Mouse (Mus musculus) cerebellum, adult 11-12 months (tissue): Measurements from ENCODE around the gene Prps2.
"Not testable (repeated sequence)": the region's sequence is repeated elsewhere in the genome, so short reads cannot be mapped to it uniquely, and the experiment has no call there.

ENCODE experiments used
- DNase-seq: peaks from one replicate; pipeline ENCODE4 v3.0.0; 2022

Prps2 gene

DNA sequence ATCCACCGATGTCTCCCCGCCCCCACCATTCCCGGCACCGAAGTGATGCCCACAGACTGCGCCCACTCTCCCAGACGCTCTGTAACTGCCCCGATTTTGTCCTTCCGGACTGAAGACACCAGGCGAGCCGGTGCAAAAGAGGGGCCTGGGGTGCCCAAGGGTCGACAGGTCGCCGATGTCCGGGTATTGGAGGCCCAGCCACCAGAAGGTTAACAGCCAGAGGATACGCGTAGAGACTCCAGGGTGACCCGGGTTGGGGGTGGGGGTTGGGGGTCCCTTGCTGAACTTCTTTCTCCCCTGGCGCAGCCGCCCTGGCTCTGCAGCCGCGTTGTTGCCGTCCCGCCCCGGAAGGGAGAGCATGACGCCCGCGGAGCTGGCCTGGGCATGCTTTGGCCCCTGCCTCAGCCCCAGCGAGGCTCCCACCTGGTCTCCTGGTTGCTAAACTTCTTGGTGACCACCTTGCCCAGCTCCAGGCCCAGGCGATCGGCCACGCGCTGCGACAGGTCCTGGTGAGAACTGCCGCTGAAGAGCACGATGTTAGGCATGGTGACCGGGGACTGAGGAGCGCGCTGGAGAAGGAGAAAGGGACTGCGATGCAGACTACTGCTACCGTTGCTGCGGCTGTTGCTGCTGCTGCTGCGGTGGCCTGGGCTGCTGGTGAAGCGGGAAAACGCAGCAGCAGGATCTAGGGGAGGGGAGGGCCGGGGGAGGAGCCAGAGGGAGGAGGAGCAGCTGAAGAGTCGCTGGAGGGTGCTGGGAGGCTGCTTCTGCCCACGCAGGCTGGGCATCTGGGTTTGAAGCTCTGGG, at the start of gene Prps2:
Prps2 (minus strand) TSS at position 703 of the 807 bp plus-strand sequence.
- DNase-seq: peak; percentile 2

DNA sequence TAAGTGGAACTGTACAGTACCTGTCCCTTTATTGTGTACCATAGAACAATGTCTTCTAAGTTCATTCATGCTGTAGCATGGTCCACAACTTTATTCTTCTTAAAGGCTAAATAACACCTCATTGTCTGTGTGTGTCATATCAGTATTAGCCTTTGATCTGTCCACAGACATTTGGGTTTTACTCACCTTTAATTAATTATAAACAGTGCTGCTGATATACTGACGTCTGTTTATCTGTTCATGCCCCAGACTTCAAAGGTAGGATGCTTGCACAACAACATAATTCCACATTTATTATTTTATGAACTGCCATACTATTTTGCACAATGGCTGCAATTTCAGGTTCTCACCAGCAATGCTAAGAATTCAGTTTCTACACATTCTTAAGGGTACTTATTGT, 35.1 kb upstream of the Prps2 start:
- DNase-seq: no peak

DNA sequence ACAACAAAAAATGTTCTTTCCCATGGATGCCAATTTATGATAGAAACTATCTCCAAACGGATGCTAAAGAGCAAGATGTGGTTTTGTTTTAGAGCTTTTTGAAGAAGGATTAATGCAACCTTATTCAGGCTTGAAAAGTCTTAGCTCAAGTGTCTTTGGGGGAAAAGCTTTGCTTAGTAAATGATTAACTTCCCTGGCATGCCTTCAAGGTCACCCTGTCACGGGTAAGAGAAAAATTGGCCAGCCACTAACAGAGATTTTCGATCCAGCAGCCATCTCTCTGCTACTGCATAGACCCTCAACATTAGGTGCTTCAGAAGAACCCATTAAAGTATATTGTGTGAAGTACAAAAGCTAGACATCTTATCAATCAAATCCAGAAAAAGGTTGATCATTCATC, 12.4 kb upstream of the Prps2 start:
- DNase-seq: no peak

DNA sequence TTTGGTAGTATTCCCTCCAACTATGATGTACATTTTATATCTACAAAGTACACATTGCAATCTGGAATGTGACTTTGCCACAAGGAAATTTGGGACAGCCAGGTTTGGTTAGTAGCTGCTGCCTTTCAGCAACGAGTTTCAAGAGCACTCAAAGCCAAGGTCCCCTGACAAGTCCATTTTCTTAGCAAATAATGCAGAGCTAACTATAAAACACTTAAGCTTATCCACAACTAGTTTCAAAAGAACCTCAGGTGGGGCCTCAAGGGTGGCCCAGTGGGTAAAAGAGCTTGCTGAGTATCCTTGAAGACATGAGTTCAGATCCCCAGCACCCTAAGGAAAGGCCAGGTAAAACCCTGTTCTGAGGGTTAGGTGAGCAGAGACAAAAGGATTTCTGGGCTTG, 4.1 kb upstream of the Prps2 start:
- DNase-seq: no peak

DNA sequence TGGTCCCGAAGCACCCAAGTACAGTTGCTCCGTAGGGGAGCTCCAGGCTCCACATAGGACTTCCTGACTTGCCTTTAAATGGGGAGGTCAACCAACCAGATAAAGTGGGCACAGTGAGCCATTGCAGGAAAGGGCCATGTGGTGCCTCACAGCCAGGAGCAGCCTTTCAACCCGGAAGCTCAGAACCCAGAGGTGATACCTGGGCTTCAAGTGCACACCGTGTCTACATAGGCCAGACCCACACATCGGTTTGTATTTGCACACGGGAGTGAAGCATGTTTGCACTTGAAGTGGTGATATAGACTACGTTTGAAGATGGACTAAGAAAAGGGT, 271 bp upstream of the Prps2 start:
- DNase-seq: no peak

DNA sequence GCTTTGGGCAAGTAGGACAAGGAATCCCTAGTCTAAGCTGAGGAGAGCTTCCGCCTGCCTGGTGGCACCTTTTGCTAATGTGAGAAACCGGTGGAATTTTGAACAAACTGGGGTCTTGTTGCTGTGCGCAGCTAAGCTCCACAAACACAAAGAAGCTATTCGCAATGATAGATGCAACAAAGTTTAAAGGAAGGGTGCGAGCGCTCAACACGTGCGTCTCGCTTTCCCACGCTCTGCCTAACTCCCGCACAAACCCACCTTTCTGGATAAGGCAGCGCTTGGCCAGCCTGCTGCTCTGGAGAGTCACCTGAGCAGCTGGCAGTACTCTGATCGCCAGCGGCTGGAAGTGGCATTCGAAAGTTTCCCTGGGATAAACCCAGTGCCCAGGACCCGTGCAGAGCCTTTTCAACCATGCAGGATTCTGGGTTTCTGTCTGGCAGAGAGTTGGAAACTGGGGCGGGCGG, 934 bp downstream of the Prps2 start:
- DNase-seq: no peak

DNA sequence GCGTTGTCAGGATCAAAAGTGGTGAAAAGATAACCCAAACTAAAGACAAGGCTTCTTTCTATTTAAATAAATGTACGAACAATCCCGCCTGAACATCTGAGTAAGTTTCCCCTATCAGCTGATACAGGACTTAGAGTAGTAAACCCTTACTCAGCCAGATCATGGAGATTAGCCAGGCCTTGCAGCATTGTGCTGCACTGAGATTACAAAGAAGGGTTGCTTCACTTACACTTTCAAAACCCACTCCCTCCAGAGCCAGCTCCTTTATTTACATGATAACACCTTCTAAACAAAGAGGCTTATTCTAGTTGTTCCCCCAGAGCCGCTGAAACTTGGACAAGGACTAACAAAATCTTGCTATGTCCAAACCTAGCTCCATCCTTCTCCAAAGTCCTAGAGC, 2.5 kb downstream of the Prps2 start:
- no peak for DNase-seq

DNA sequence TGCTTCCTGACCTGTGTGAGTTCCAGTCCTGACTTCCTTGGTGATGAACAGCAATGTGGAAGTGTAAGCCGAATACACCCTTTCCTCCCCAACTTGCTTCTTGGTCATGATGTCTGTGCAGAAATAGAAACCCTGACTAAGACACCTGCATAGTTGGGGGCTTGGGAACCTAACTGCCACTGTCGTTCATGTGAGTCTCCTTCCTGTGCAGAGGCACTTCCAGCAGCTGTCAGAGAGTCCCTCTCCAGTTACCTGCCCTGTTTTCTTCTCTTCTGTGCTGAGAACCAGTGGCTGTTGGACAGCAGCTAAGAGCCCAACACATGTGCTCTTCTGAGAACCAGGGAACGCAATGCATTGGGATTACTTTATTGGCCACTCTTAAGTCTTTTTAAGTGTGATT, 21.3 kb downstream of the Prps2 start:
- DNase-seq: not testable (repeated sequence)

DNA sequence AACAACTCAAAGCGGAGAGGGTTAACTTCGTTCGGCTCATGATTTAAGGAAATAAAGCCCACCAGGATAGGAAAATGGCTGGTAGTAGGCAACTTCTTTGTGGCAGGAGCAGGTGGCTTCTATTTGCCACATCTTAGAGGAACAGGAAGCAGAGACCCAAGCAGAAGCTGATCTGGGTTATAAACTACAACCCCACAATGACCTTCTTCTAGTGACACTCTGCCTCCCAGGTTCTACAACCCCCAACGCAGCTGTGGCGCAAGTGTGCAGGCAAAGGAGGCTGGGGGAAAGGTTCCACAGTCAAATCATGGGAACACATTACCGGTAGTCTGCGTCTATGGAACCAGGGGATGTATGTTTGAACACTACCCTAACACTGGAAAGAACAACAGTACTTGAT, 22.8 kb downstream of the Prps2 start:
- DNase-seq: no peak

DNA sequence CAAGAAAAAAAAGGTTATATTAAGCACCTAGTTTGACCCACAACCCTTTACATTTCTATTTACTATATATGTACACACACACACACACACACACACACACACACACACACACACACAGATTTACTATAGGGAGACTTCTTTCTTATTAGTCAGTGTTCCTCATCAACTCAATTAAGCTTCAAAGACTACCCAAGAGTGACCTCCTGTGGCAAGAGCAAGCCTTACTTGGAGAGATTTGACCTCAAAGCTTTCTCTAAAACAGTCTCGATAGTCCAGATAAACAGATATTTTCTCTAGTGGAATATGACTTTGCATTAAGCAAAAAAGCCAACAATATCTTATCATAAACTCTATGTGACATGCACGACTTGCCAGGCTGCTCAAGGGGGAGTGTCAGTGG, 25.1 kb downstream of the Prps2 start:
- DNase-seq: no peak

DNA sequence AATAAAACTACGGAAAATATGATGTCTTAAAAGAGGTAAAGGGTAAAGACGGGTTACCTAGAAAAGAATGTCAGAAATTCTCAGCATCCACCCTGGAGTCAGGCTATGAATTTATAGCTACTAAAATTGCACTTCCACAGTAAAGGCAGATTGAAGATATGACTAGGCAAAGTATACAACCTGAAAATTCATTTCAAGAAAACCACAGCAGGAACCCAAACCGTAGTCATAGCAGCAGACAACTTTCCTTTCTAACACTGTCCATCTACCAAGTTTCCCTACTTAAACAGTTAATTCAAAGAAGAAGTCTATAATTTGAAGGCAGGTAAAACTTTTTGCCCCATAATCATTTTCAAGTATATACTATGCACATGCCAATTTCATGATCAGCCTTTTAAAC, 26.6 kb downstream of the Prps2 start:
- DNase-seq: no peak

DNA sequence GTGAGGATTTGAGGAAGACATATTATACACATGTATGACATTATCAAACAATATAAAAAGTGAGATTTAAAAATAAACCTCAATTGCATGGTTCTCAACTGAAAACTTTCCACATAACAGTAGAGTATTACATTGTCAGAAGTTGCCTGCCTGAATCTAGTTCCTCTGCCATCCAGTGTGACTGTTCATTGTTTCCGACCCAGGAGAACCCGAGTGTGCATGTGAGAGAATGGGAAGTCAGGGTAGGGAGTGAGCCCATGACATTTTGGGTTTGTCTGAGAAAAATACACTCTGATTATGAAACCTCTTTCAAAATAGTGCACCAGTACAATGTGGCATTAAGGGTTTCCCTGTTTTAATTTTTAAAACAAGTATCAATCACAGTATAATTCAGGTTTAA, 28.9 kb downstream of the Prps2 start:
- DNase-seq: no peak

DNA sequence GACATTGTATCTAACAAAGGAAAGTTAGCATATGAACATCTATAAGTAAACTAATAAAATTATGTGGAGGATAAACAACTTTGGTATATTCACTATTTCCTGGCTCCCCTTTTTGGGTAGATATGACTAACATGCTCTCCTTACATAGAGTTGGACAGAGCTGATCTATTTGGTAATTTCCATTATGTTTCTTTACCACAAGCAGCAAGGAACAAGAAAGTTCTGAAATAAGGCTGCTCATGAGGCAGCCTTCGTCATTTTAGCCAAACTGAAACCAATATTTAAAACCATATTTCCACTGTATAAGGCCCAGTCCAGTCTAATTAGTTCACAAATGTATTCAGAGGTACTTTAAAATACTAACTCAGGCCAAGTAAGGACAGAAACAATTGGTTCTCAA, 36.1 kb downstream of the Prps2 start:
- DNase-seq: no peak

DNA sequence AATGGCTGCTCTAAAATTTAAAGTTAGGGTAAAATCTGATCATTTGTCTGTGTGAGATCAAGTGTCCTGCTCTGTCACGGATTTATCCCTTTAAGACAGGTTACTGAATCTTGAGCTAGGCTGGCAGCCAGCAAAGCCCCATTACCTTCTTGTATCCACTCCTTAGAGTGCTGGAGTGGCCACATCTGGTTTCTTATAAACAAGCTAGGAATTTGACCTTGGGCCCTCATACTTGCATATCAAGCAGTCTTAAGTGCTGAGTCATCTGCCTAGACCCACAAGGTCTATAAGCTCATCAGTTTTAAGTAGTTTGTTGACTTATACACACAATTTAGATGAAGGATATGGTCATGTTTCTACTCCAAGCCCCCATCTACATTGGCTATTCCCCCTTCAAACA, 38.2 kb downstream of the Prps2 start:
- no peak for DNase-seq

DNA sequence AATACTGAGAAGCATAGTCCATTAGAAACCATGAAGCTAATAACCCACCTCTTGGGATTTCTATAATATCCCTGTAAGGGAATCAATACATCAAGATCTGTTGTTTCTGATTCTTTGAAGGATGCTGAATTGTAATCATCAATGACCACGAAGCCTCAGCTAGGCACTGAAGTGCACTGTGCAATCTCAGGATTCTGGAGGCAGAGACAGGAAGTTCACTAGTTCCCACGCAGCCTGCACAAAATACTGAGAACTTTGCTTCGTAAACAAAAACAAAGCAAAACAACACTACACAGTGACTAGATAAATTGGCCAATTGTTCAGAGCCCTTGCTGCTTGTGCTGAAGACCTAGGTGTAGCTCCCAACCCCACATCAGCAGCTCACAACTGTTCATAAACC, 40.7 kb downstream of the Prps2 start:
- DNase-seq: no peak

DNA sequence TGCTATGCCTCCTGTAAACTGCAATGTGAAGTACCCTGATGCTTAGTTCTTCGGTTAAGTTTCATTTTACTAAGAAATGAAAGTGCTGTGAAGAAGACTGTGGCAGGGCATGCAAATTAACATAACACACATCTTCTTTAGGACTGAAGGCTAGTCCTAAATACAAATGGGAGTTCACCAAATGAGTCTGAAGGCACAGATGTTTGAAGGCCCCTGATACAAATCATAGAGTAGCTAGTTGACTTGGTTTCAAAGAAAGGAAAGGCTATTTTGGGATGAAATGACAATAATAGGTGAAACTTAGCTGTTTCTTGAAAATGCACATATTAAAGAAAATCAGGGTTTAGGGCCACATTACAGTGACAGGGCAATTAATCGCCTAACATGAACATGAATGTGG, 42.4 kb downstream of the Prps2 start:
- no peak for DNase-seq

DNA sequence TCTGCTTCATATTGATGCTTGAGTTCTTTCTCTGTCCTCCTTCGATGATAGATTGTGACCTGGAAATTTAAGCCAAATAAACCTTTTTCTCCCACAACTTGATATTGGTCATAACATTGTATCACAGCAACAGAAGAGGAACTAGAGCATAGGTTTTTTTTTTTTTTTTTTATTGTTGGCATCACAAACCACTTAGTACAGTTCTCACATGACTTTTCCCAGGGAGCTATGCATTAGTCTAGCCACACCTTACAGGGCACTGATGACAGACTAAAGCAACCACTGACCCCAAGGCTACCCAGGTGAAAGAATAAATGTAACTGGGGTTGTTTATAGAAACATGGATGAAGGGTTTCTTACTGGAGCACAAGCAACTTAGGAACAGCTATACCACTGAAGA, 44.6 kb downstream of the Prps2 start:
- no peak for DNase-seq

DNA sequence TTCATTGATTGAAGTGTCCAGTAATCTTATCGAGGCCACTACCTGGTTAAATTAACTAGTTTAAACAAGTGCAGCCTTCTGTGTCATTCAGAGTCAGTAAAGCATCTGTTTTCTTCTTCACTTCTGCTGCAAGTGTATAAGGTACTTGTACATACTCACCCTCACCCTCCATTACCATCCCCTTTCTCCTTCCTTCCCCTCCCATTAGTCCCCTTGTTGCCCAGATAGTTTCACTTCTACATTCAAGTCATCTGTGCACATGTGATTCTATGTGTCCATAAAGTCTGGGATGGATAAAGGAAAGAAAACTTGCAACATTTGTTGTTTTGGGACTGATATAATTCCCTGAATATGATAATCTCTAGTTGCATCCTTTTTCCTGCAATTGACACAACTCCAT, 48.0 kb downstream of the Prps2 start:
- DNase-seq: no peak

DNA sequence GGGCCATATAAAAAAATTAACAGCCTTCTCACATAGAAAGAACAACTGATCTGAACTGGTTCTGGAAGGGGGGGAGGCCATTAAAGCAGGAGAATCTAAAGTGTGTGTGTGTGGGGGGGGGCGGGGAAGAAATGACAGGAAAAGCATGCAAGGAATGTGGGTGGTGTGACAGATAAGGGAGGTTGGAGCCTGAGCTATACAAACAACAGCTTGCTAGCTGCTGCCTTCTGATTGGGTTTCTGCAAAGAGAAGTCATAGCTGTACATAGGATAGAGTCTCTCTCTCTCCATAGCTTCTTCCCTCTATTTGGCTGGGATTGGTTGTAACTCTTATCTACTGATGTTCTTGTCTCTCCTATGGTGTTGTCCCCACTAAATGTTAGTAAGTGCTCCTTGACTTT, 49.9 kb downstream of the Prps2 start:
- no peak for DNase-seq

DNA sequence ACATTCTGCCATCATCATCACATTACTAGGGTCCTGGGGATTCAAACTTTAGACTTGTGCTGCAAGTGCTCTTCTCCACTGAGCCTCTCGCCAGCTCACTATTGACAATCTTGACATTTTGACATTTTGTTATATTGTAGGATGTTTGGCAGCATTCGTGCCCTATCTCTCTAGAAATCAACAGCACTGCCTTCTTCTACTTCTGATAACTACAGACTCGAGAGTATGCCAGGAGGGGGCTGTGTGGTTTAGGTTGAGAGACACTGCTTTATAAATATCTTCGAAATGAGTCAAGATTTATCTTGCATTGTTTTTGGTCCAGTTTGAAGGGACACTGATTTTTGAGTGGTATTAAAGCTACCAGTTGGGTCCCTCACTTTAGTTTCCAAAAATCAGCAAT, 51.6 kb downstream of the Prps2 start:
- DNase-seq: no peak

DNA sequence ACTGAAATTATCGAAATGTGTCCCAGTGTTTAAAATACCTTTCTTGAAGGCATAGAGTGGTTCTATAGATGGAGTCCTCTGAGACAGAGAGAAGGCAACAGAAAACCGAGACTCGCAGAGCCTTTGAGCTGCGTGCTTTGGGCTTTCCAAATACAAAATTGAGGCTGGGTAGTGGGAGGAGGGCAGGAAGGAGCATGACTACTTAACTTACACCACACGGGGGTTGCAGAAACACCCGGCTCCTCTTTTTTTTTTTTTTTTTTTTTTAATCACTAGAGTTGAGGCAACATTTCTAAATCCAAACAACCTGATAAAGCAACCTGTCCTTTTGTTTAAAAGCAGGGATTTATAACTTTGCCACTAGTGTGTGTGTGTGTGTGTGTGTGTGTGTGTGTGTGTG, 52.1 kb downstream of the Prps2 start, which contains the start of gene Tlr7:
Tlr7 (minus strand) TSS at position 160 of the 400 bp plus-strand sequence.
- no peak for DNase-seq

DNA sequence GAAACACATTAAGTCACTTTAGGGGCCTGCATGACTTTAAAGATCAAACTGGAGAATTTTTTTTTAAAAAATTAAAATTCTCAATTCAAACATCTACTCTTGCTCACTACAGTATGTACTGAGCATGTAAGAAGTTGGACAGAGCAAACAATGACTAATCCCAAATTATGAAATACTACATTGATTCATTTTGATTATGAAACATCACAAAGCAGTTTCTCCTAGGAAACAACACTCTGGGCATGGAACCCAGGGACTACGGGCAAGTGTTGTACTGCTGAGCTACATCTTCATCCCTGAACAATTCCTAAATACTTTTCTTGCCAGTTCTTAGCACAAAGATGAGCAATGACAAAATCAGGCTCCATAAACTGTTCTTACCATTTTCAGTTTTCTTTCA, 52.9 kb downstream of the Prps2 start:
- no peak for DNase-seq

DNA sequence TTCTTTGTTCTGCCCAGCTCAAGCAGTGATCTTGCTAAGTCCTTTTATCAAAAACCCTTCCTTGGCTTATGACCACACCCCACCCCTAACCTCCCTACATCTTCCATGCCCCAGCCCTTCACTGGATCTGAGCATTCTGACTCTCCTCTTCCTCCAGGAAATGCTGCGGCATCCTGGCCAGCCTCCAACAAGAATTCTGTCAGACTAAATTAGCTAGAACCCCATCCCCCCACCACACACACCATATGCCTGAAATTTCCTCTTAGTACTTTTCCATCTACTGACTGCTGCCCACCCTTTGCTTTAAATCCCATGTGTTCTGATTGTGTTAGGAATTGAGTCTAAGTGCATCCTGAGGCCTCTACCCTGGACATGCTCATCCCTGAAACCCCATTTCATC, 53.5 kb downstream of the Prps2 start:
- no peak for DNase-seq

DNA sequence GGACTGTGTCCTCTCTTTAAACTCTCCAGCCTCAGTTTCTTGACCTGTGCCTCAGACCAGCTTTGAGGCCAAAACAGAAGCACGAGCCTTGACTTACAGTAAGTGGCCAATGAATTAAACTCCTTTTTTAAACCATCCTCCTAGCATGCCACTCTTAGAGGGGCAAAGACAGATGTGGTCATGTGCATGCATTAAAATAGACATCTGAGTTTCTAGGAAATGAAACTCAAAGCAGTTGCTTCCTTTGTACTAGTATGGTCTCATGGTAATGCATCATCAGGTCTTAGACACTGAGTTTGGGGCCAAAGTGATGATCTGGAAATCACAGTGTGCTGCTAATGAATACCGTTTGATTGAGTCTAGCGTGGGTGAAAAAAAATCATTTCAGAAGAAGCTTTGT, 54.0 kb downstream of the Prps2 start:
- DNase-seq: no peak

DNA sequence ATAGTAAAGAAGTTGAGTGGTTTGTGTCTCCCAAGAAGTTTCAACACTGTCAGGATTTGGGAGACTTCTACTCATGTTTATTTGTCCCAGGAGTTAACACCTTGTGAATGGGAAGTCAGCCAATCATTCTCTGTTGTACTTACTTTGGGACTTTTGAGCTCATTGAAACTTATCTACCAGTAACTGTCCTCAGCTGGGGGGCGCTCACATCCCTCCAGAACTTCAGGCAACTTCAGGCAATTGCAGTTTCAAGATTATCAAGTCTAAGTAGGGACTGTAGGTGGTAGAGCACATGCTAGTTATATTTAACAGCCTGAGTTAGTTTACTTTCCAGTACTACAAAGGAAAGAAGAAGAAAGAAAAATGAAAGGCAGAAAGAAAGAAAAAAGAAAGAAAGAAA, 58.8 kb downstream of the Prps2 start:
- no peak for DNase-seq
